Mouse (Mus musculus) limb, embryonic 12.5 days (tissue): Measurements from ENCODE around the gene Akap8l. TPM values are rescaled to one million over a fixed set of nuclear protein-coding genes. Genes with fewer than 3 reads are reported as not detected.

Experiments
- ATAC-seq: fragments of 200-750 bp; cut with Nextera tagmentation; 2 replicates; pipeline ENCODE4 v1.8.0; 2017; ENCODE audit warnings: low read depth, moderate TSS enrichment; ENCODE audit not compliant: insufficient number of reproducible peaks, insufficient read depth, low FRiP score, low TSS enrichment
- H3K27ac ChIP-seq: fragments of 300-500 bp; sonication (generic); 2 replicates; pipeline ENCODE4 v1.5.1; 2016; ENCODE audit warnings: mild to moderate bottlenecking, moderate library complexity
- H3K27me3 ChIP-seq: fragments of 300-500 bp; sonication (generic); 2 replicates; pipeline ENCODE4 v1.6.1; 2016; ENCODE audit warnings: mild to moderate bottlenecking, moderate library complexity
- H3K36me3 ChIP-seq: fragments of 300-500 bp; sonication (generic); 2 replicates; pipeline ENCODE4 v1.6.1; 2016; ENCODE audit warnings: mild to moderate bottlenecking, moderate library complexity
- H3K4me1 ChIP-seq: fragments of 300-500 bp; sonication (generic); replicated peaks from 2 replicates; pipeline ENCODE4 v1.6.1; 2016
- H3K4me2 ChIP-seq: fragments of 300-500 bp; sonication (generic); 2 replicates; pipeline ENCODE4 v1.6.1; 2016; ENCODE audit warnings: mild to moderate bottlenecking, moderate library complexity
- H3K4me3 ChIP-seq: fragments of 300-500 bp; sonication (generic); replicated peaks from 2 replicates; pipeline ENCODE4 v1.5.1; 2016; ENCODE audit warnings: mild to moderate bottlenecking
- H3K9ac ChIP-seq: fragments of 300-500 bp; sonication (generic); replicated peaks from 2 replicates; pipeline ENCODE4 v1.6.1; 2016; ENCODE audit warnings: mild to moderate bottlenecking, moderate library complexity
- H3K9me3 ChIP-seq: fragments of 300-500 bp; sonication (generic); 2 replicates; pipeline ENCODE4 v1.6.1; 2016; ENCODE audit warnings: mild to moderate bottlenecking, moderate library complexity
- WGBS: fragments of 180-500 bp; shearing (Covaris S2); methylation state at CpG from one replicate; pipeline ENCODE4 v1.1.7; 2016; 5-methylcytosine and 5-hydroxymethylcytosine counted together
- microRNA-seq: library from miRNA; unstranded; fragments of <30 nt; microRNA quantifications from one replicate; pipeline ENCODE4, GENCODE M21; 2017
- polyA plus RNA-seq: library from polyadenylated mRNA; unstranded; fragments of >200 nt; fragmentation: Nextera tagmentation; extraction: Ambion mirVana; gene quantifications from 2 replicates; pipeline ENCODE4 v1.2.1, GENCODE M21; 2016

Gene Akap8l
- polyA plus RNA-seq, 1 experiment from 2014 or later = 120 TPM

GRCm38 (mm10) chr17:32284262-32285137 lies 65.9 kb downstream of the Akap8l start, which contains the start of gene Brd4:
TSS of gene Brd4 (minus strand) at chr17:32284722.
- Histone ChIP-seq H3K27me3 (no peaks in the 10 kb centered on the region), H3K36me3 (no peaks in the 10 kb centered on the region), H3K4me2 (peak within 1 kb of the TSS; percentile 84), H3K27ac (peak within 1 kb of the TSS; percentile 99), H3K4me1 (peaks cover 24% of the 10 kb centered on the region), H3K9me3 (no peaks in the 10 kb centered on the region), H3K9ac (peak within 1 kb of the TSS; percentile 99), H3K4me3 (peak within 1 kb of the TSS; percentile 96)
- peak; percentile 86 for ATAC-seq
- under 1% methylated on average over 100 of the region's 100 CpGs for WGBS

- H3K36me3 ChIP-seq = no peaks in the 10 kb centered on the region; the same call in 1 of the 2 replicates
- H3K4me2 ChIP-seq = peak overlapping the region; percentile 84
- under 1% methylated on average over 30 of the region's 41 CpGs for WGBS
- peak overlapping the region; percentile 99 for H3K27ac ChIP-seq
- peak overlapping the region; percentile 96 for H3K4me3 ChIP-seq
- ATAC-seq = peak; percentile 63
- H3K27me3 ChIP-seq = no peaks in the 10 kb centered on the region
- H3K9me3 ChIP-seq = no peaks in the 10 kb centered on the region
- H3K9ac ChIP-seq = peak overlapping the region; percentile 99
- peaks cover 24% of the 10 kb centered on the region for H3K4me1 ChIP-seq
Observed at GRCm38 (mm10) chr17:32283771-32284221, 66.6 kb downstream of the Akap8l start.

DNA sequence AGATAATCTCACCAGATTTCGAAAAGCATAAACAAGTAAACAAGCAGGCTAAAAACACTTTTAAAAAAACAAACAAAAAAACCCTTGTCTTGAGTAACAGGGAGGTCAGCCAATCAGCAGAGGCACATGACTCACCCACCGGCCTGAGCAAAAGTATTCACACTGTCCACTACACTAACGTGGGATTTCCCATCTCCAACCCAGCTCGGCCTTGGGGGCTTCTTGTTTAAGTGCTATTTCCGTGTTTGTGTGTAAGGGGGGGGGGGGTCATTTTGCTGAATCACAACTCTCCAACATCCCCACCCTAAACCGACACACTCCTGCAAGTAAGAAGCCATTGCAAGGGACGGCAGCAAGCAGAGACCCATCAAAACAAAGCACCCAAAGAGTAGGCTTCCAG lies 67.1 kb downstream of the Akap8l start:
- H3K27ac ChIP-seq = peak overlapping the region; percentile 99
- 0 out of 2 replicates have a peak, but pooled peaks have one; percentile 11 for ATAC-seq
- H3K9me3 ChIP-seq = no peaks in the 10 kb centered on the region
- no peaks in the 10 kb centered on the region for H3K27me3 ChIP-seq
- H3K4me3 ChIP-seq = peak overlapping the region; percentile 96
- H3K4me1 ChIP-seq = peaks cover 24% of the 10 kb centered on the region
- peak overlapping the region; percentile 84 for H3K4me2 ChIP-seq
- 9% methylated on average over 7 of the region's 7 CpGs for WGBS
- H3K36me3 ChIP-seq = no peaks in the 10 kb centered on the region; the same call in 1 of the 2 replicates
- peak overlapping the region; percentile 99 for H3K9ac ChIP-seq

DNA sequence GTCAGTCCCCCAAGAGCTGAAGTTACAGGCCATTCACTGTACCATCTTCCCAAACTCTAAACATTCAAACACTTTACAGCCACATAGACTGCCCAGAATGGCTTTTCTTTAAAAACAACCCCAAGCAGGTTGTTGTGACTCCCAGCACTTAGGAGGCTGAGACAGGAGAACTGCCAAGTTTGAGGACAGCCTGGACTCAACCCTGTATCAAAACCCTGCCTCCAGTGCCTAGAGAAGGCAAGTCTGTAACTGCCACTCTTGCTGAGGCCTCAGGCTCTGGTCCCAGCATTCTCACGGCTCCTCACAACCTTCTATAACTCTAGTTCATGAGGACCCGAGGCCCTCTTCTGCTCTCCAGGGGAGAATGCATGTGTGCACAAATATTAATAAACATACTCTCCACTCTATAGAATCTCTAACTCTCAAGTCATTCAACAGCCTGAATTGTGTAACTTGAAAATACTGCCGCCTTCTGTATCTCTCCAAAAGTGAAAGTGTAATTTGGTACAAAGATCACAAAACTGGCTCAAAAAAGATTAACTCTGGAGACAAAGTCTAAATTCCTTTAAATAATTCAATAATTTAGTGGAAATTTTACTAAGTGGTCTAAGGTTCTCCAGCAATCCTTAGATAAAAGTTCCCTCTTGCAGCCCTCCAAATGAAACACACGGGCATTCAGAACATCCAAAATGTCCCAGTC lies 68.6 kb downstream of the Akap8l start:
- peaks cover 24% of the 10 kb centered on the region for H3K4me1 ChIP-seq
- no peak overlapping the region for H3K4me2 ChIP-seq
- WGBS = 84% methylated on average over 4 of the region's 4 CpGs
- H3K36me3 ChIP-seq = no peaks in the 10 kb centered on the region; the same call in 1 of the 2 replicates
- H3K27ac ChIP-seq = 0 out of 2 replicates have a peak overlapping the region, but pooled peaks have one; percentile 4
- H3K9me3 ChIP-seq = no peaks in the 10 kb centered on the region
- ATAC-seq = no peak
- H3K27me3 ChIP-seq = no peaks in the 10 kb centered on the region
- no peak overlapping the region for H3K9ac ChIP-seq
- H3K4me3 ChIP-seq = 0 out of 2 replicates have a peak overlapping the region, but pooled peaks have one; percentile 4

GRCm38 (mm10) chr17:32281126-32281525 lies 69.3 kb downstream of the Akap8l start:
- Histone ChIP-seq H3K36me3 (no peaks in the 10 kb centered on the region; the same call in 1 of the 2 replicates), H3K4me2 (0 out of 2 replicates have a peak overlapping the region, but pooled peaks have one; percentile 4), H3K4me3 (0 out of 2 replicates have a peak overlapping the region, but pooled peaks have one; percentile 4), H3K9me3 (no peaks in the 10 kb centered on the region), H3K27ac (0 out of 2 replicates have a peak overlapping the region, but pooled peaks have one; percentile 4), H3K9ac (no peak overlapping the region), H3K4me1 (peaks cover 24% of the 10 kb centered on the region), H3K27me3 (no peaks in the 10 kb centered on the region)
- 92% methylated on average over 2 of the region's 2 CpGs for WGBS
- ATAC-seq = no peak

- ATAC-seq = no peak
- Histone ChIP-seq H3K9me3 (no peaks in the 10 kb centered on the region), H3K4me2 (no peak overlapping the region), H3K9ac (no peak overlapping the region), H3K36me3 (no peaks in the 10 kb centered on the region; the same call in 1 of the 2 replicates), H3K27ac (no peak overlapping the region), H3K27me3 (no peaks in the 10 kb centered on the region), H3K4me1 (peaks cover 23% of the 10 kb centered on the region), H3K4me3 (no peak overlapping the region)
- 79% methylated on average over 3 of the region's 3 CpGs for WGBS
Observed at GRCm38 (mm10) chr17:32280575-32280974, 69.8 kb downstream of the Akap8l start.

DNA sequence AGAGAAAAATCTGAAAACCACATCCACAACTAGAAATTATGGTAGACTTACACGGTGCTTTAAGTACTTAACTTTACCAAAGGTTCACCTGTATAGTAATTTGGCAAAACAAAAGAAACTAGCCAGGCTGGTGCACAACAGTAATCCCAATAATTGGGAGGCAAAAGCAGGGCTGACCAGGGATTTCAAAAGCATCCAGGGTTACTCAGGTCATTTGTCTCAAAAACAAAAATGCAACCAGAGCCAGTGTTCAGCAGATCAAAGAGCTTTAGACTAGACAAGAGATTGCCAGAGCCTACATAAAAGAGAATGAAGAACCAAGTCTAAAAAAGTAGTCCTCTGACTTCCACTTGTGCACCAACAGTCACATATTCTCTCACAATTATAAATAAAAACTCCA lies 73.2 kb downstream of the Akap8l start:
- Histone ChIP-seq H3K27ac (no peak overlapping the region), H3K9me3 (no peaks in the 10 kb centered on the region), H3K4me2 (no peak overlapping the region), H3K36me3 (peaks cover 4% of the 10 kb centered on the region; the same call in 1 of the 2 replicates), H3K4me1 (peaks cover 8% of the 10 kb centered on the region), H3K9ac (no peak overlapping the region), H3K4me3 (no peak overlapping the region), H3K27me3 (no peaks in the 10 kb centered on the region)
- ATAC-seq = no peak
- WGBS = 88% methylated on average over 1 of the region's 1 CpGs

GRCm38 (mm10) chr17:32275568-32275967 lies 74.8 kb downstream of the Akap8l start:
- Histone ChIP-seq H3K27me3 (no peaks in the 10 kb centered on the region), H3K4me3 (no peak overlapping the region), H3K4me2 (no peak overlapping the region), H3K27ac (no peak overlapping the region), H3K4me1 (no peaks in the 10 kb centered on the region), H3K9ac (no peak overlapping the region), H3K9me3 (no peaks in the 10 kb centered on the region), H3K36me3 (peaks cover 4% of the 10 kb centered on the region; the same call in 1 of the 2 replicates)
- no peak for ATAC-seq
- 93% methylated on average over 3 of the region's 3 CpGs for WGBS

Small RNA genes lying within 50 kb of the gene (microRNA-seq; reads per million reads assigned to microRNA genes)
- not detected for gene Gm22201

Other genes with a start within 250 kb of the Akap8l start
- 21.5 and 24.2 TPM in 2 replicates for gene Notch3, start 183.8 kb downstream of the Akap8l start, polyA plus RNA-seq
- gene Ephx3, start 161.1 kb downstream of the Akap8l start, polyA plus RNA-seq = 0.09 TPM in 1 of 2 replicates, not detected in the other
- gene Brd4, start 65.9 kb downstream of the Akap8l start, polyA plus RNA-seq = 98.2 and 119 TPM in 2 replicates
- 151 and 153 TPM in 2 replicates for gene Akap8, start 29.4 kb downstream of the Akap8l start, polyA plus RNA-seq
- gene Wiz, start 38.8 kb upstream of the Akap8l start, polyA plus RNA-seq = 30.0 and 37.3 TPM in 2 replicates
- 0.87 and 1.1 TPM in 2 replicates for gene Rasal3, start 53.0 kb upstream of the Akap8l start, polyA plus RNA-seq
- not detected in 2 replicates for gene Pglyrp2, start 73.6 kb upstream of the Akap8l start, polyA plus RNA-seq
- gene Cyp4f39, start 102.1 kb upstream of the Akap8l start, polyA plus RNA-seq = not detected in 2 replicates
- 13.3 and 13.8 TPM in 2 replicates for gene Cyp4f17, start 155.4 kb upstream of the Akap8l start, polyA plus RNA-seq
- 23.8 and 26.6 TPM in 2 replicates for gene Cyp4f16, start 186.0 kb upstream of the Akap8l start, polyA plus RNA-seq